Mouse (Mus musculus) hindbrain, embryonic 15.5 days (tissue): ENCODE measurements around the gene Prps1. TPM values are rescaled to one million over a fixed set of nuclear protein-coding genes. Genes with fewer than 3 reads are reported as not detected.
A peak's percentile ranks its signal among the peaks of the same experiment; 100 is the strongest.
"Not testable (repeated sequence)": the region's sequence is repeated elsewhere in the genome, so short reads cannot be mapped to it uniquely, and the experiment has no call there.

Source experiments
- ATAC-seq: fragments of 200-750 bp; cut with Nextera tagmentation; 2 replicates; pipeline ENCODE4 v1.8.0; 2017; ENCODE audit warnings: low read depth, moderate number of reproducible peaks, moderate TSS enrichment; ENCODE audit not compliant: low FRiP score
- H3K27ac ChIP-seq: fragments of 300-500 bp; sonication (generic); replicated peaks from 2 replicates; pipeline ENCODE4 v1.5.1; 2015; ENCODE audit warnings: mild to moderate bottlenecking, inconsistent platforms
- H3K27me3 ChIP-seq: fragments of 300-500 bp; sonication (generic); 2 replicates; pipeline ENCODE4 v1.6.1; 2015; ENCODE audit warnings: control low read depth, inconsistent platforms
- H3K36me3 ChIP-seq: fragments of 300-500 bp; sonication (generic); 2 replicates; pipeline ENCODE4 v1.6.1; 2015; ENCODE audit warnings: control low read depth, inconsistent platforms
- H3K4me1 ChIP-seq: fragments of 300-500 bp; sonication (generic); replicated peaks from 2 replicates; pipeline ENCODE4 v1.6.1; 2015; ENCODE audit warnings: control low read depth, inconsistent platforms
- H3K4me2 ChIP-seq: fragments of 300-500 bp; sonication (generic); 2 replicates; pipeline ENCODE4 v1.6.1; 2015; ENCODE audit warnings: moderate library complexity, mild to moderate bottlenecking, inconsistent platforms
- H3K4me3 ChIP-seq: fragments of 300-500 bp; sonication (generic); 2 replicates; pipeline ENCODE4 v1.5.1; 2015; ENCODE audit warnings: mild to moderate bottlenecking, inconsistent platforms
- H3K9ac ChIP-seq: fragments of 300-500 bp; sonication (generic); 2 replicates; pipeline ENCODE4 v1.6.1; 2015; ENCODE audit warnings: inconsistent platforms
- H3K9me3 ChIP-seq: fragments of 300-500 bp; sonication (generic); 2 replicates; pipeline ENCODE4 v1.6.1; 2016; ENCODE audit warnings: control low read depth, inconsistent platforms
- WGBS: fragments of 180-500 bp; shearing (Covaris S2); methylation state at CpG from one replicate; pipeline ENCODE4 v1.1.7; 2015; 5-methylcytosine and 5-hydroxymethylcytosine counted together
- polyA plus RNA-seq: library from polyadenylated mRNA; unstranded; fragments of >200 nt; fragmentation: Nextera tagmentation; extraction: Ambion mirVana; gene quantifications from 2 replicates; pipeline ENCODE4 v1.2.1, GENCODE M21; 2015

Prps1 gene
- polyA plus RNA-seq, 1 experiment from 2014 or later, result 84.5 TPM

- Histone ChIP-seq H3K4me1 (no peaks in the 10 kb centered on the region), H3K9me3 (no peaks in the 10 kb centered on the region), H3K4me3 (peak overlapping the region; percentile 58), H3K9ac (peak overlapping the region; percentile 49), H3K27me3 (no peaks in the 10 kb centered on the region), H3K27ac (no peak overlapping the region), H3K36me3 (no peaks in the 10 kb centered on the region), H3K4me2 (peak overlapping the region; percentile 54)
- no peak for ATAC-seq
- WGBS, result 25% methylated on average over 12 of the region's 12 CpGs
These were observed 1.1 kb downstream of the Prps1 start for GRCm38 (mm10) chrX:140457502-140457901.

GRCm38 (mm10) chrX:140478231-140478630, 21.8 kb downstream of the Prps1 start:
- no peak overlapping the region for H3K9ac ChIP-seq
- no peaks in the 10 kb centered on the region for H3K9me3 ChIP-seq
- H3K27ac ChIP-seq, result no peak overlapping the region
- 0 out of 2 replicates have a peak, but pooled peaks cover 5% of the 10 kb centered on the region for H3K27me3 ChIP-seq
- H3K4me3 ChIP-seq, result no peak overlapping the region
- no peaks in the 10 kb centered on the region for H3K36me3 ChIP-seq
- H3K4me2 ChIP-seq, result no peak overlapping the region
- ATAC-seq, result no peak
- 94% methylated on average over 6 of the region's 6 CpGs for WGBS
- no peaks in the 10 kb centered on the region for H3K4me1 ChIP-seq

GRCm38 (mm10) chrX:140479171-140479570, 22.8 kb downstream of the Prps1 start:
- Histone ChIP-seq H3K4me2 (no peak overlapping the region), H3K9ac (no peak overlapping the region), H3K9me3 (no peaks in the 10 kb centered on the region), H3K4me1 (no peaks in the 10 kb centered on the region), H3K36me3 (no peaks in the 10 kb centered on the region), H3K27me3 (0 out of 2 replicates have a peak, but pooled peaks cover 5% of the 10 kb centered on the region), H3K27ac (no peak overlapping the region), H3K4me3 (no peak overlapping the region)
- WGBS, result 52% methylated on average over 5 of the region's 5 CpGs
- no peak for ATAC-seq

- Histone ChIP-seq H3K9ac (no peak overlapping the region), H3K4me3 (no peak overlapping the region), H3K9me3 (no peaks in the 10 kb centered on the region), H3K4me1 (no peaks in the 10 kb centered on the region), H3K27me3 (peaks cover 10% of the 10 kb centered on the region; the same call in 1 of the 2 replicates), H3K27ac (no peak overlapping the region), H3K36me3 (no peaks in the 10 kb centered on the region), H3K4me2 (no peak overlapping the region)
- no peak for ATAC-seq
- 100% methylated on average over 1 of the region's 1 CpGs for WGBS
These were observed 32.8 kb downstream of the Prps1 start for GRCm38 (mm10) chrX:140489174-140489573.

GRCm38 (mm10) chrX:140490203-140490602, 33.8 kb downstream of the Prps1 start:
- Histone ChIP-seq H3K27ac (no peak overlapping the region), H3K27me3 (peaks cover 11% of the 10 kb centered on the region; the same call in 1 of the 2 replicates), H3K4me3 (no peak overlapping the region), H3K4me2 (no peak overlapping the region), H3K9ac (no peak overlapping the region), H3K9me3 (no peaks in the 10 kb centered on the region), H3K36me3 (no peaks in the 10 kb centered on the region), H3K4me1 (no peaks in the 10 kb centered on the region)
- ATAC-seq, result no peak
- WGBS, result 83% methylated on average over 3 of the region's 3 CpGs

GRCm38 (mm10) chrX:140491884-140492571, 35.6 kb downstream of the Prps1 start:
- Histone ChIP-seq H3K4me1 (no peaks in the 10 kb centered on the region), H3K36me3 (no peaks in the 10 kb centered on the region), H3K9ac (no peak overlapping the region), H3K27me3 (peaks cover 15% of the 10 kb centered on the region), H3K9me3 (no peaks in the 10 kb centered on the region), H3K4me3 (no peak overlapping the region), H3K27ac (no peak overlapping the region), H3K4me2 (no peak overlapping the region)
- 59% methylated on average over 10 of the region's 10 CpGs for WGBS
- no peak for ATAC-seq

GRCm38 (mm10) chrX:140493527-140494029, 37.2 kb downstream of the Prps1 start:
- H3K27me3 ChIP-seq, result peaks cover 18% of the 10 kb centered on the region
- no peaks in the 10 kb centered on the region for H3K36me3 ChIP-seq
- ATAC-seq, result no peak
- WGBS, result 66% methylated on average over 7 of the region's 7 CpGs
- no peaks in the 10 kb centered on the region for H3K4me1 ChIP-seq
- no peak overlapping the region for H3K4me3 ChIP-seq
- no peak overlapping the region for H3K27ac ChIP-seq
- no peaks in the 10 kb centered on the region for H3K9me3 ChIP-seq
- no peak overlapping the region for H3K4me2 ChIP-seq
- H3K9ac ChIP-seq, result no peak overlapping the region

- 78% methylated on average over 6 of the region's 6 CpGs for WGBS
- no peak overlapping the region for H3K9ac ChIP-seq
- ATAC-seq, result no peak
- H3K27me3 ChIP-seq, result peaks cover 18% of the 10 kb centered on the region
- no peak overlapping the region for H3K27ac ChIP-seq
- H3K36me3 ChIP-seq, result no peaks in the 10 kb centered on the region
- no peak overlapping the region for H3K4me3 ChIP-seq
- H3K4me2 ChIP-seq, result no peak overlapping the region
- no peaks in the 10 kb centered on the region for H3K9me3 ChIP-seq
- H3K4me1 ChIP-seq, result no peaks in the 10 kb centered on the region
These were observed 37.8 kb downstream of the Prps1 start for GRCm38 (mm10) chrX:140494170-140494569.

- peaks cover 13% of the 10 kb centered on the region; the same call in 1 of the 2 replicates for H3K27me3 ChIP-seq
- not testable (repeated sequence) for ATAC-seq, H3K4me1 ChIP-seq, H3K36me3 ChIP-seq, H3K27ac ChIP-seq, H3K4me3 ChIP-seq, H3K4me2 ChIP-seq, H3K9me3 ChIP-seq, H3K9ac ChIP-seq
- WGBS, result 52% methylated on average over 4 of the region's 4 CpGs
These were observed 42.0 kb downstream of the Prps1 start for GRCm38 (mm10) chrX:140498431-140498830.

- H3K9me3 ChIP-seq, result no peaks in the 10 kb centered on the region
- WGBS, result 85% methylated on average over 5 of the region's 5 CpGs
- H3K4me1 ChIP-seq, result no peaks in the 10 kb centered on the region
- no peak overlapping the region for H3K4me2 ChIP-seq
- no peak for ATAC-seq
- no peak overlapping the region for H3K4me3 ChIP-seq
- no peak overlapping the region for H3K27ac ChIP-seq
- no peaks in the 10 kb centered on the region for H3K36me3 ChIP-seq
- no peak overlapping the region for H3K9ac ChIP-seq
- peaks cover 10% of the 10 kb centered on the region; the same call in 1 of the 2 replicates for H3K27me3 ChIP-seq
These were observed 43.9 kb downstream of the Prps1 start for GRCm38 (mm10) chrX:140500306-140500705.

GRCm38 (mm10) chrX:140501401-140502301, 45.2 kb downstream of the Prps1 start:
- Histone ChIP-seq H3K9me3 (no peaks in the 10 kb centered on the region), H3K36me3 (no peaks in the 10 kb centered on the region), H3K4me3 (no peak overlapping the region), H3K27ac (no peak overlapping the region), H3K4me1 (no peaks in the 10 kb centered on the region), H3K4me2 (no peak overlapping the region), H3K27me3 (0 out of 2 replicates have a peak, but pooled peaks cover 7% of the 10 kb centered on the region), H3K9ac (no peak overlapping the region)
- 70% methylated on average over 9 of the region's 9 CpGs for WGBS
- no peak for ATAC-seq

- no peaks in the 10 kb centered on the region for H3K4me1 ChIP-seq
- H3K36me3 ChIP-seq, result no peaks in the 10 kb centered on the region
- H3K27me3 ChIP-seq, result 0 out of 2 replicates have a peak, but pooled peaks cover 6% of the 10 kb centered on the region
- H3K27ac ChIP-seq, result no peak overlapping the region
- H3K9me3 ChIP-seq, result no peaks in the 10 kb centered on the region
- no peak overlapping the region for H3K9ac ChIP-seq
- H3K4me2 ChIP-seq, result no peak overlapping the region
- 20% methylated on average over 7 of the region's 7 CpGs for WGBS
- H3K4me3 ChIP-seq, result no peak overlapping the region
- no peak for ATAC-seq
These were observed 47.5 kb downstream of the Prps1 start for GRCm38 (mm10) chrX:140503905-140504304.
